ENCODE assay signal across 9 mouse cellular contexts in the genomic region with DNA sequence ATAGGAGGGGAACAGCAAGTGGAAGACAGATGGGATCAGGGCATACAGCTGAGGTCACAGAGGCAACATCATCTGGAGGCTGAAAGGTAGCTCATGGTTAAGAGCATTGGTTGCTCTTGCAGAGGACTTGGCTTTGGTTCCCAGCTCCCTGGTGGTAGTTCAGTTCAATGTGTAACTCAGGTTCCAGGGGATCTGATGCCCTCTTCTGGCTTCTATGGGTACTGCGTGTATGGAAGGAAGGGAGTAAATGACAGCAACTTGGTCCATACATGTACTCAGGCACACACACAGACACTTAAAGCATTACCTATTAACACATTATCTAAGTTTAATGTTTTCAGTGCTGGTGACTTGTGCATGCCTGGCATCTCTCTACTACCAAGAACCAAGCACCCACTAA. TPM values are rescaled to one million over a fixed set of nuclear protein-coding genes. Genes with fewer than 3 reads are reported as not detected.
DNase-seq lines count a peak whose midpoint lies in the region; ATAC-seq and TF ChIP-seq lines count a peak whose summit lies in the region.
"Had no signal": no experiment of that assay in that cellular context is flagged by ENCODE, and none has a peak within 500 bp of the region (broad histone marks: within the 10 kb centered on the region; RNA-seq: fewer than 3 reads in every experiment).

No protein-coding gene starts in this region.

- no peak for DNase-seq in hindbrain, embryonic 14.5 days (ENCODE audit: low spot score)
- DNase-seq in thymus, adult 2 months = peak; percentile 19
- DNase-seq in thymus, postnatal 0 days (ENCODE audit: low spot score) = no peak
- DNase-seq in stomach, postnatal 0 days (ENCODE audit: low spot score) = no peak
- DNase-seq in spleen, adult 18-20 months = no peak
- DNase-seq in adrenal gland, postnatal 4 days (ENCODE audit: low spot score in 2 of 2) = no peak

- no peak for ATAC-seq in hindbrain, embryonic 14.5 days (ENCODE audit: low FRiP score)
- ATAC-seq in hindbrain, embryonic 12.5 days (ENCODE audit: low FRiP score) = no peak
- ATAC-seq in forebrain, embryonic 16.5 days = 0 out of 2 replicates have a peak, but pooled peaks have one; percentile 2
- no peak for ATAC-seq in stomach, postnatal 0 days (ENCODE audit: low FRiP score, low TSS enrichment)

- H3K4me2 ChIP-seq in hindbrain, embryonic 14.5 days (replicated peaks) = no peak overlapping the region
- no peak overlapping the region for H3K4me2 ChIP-seq in hindbrain, embryonic 12.5 days (replicated peaks)
- H3K4me2 ChIP-seq in forebrain, embryonic 16.5 days (ENCODE audit: low read length) = no peak overlapping the region
- no peak overlapping the region for H3K4me2 ChIP-seq in stomach, postnatal 0 days (replicated peaks; ENCODE audit: low read depth)
- H3K4me2 ChIP-seq: liver, embryonic 15.5 days had no signal

- TF ChIP-seq CTCF in thymus, adult 2 months (IDR thresholded peaks at IDR 0.05; ENCODE audit: borderline replicate concordance, control insufficient read depth, extremely low read depth, insufficient read depth, low read length, poor library complexity) = no peak
- peak; percentile 47 for TF ChIP-seq CTCF in stomach, postnatal 0 days (IDR thresholded peaks at IDR 0.05; ENCODE audit: low read depth)

- H3K4me1 ChIP-seq in hindbrain, embryonic 14.5 days (replicated peaks; ENCODE audit: control insufficient read depth, insufficient read depth, low read length) = peaks cover 13% of the 10 kb centered on the region
- peaks cover 5% of the 10 kb centered on the region; the same call in 1 of the 2 replicates for H3K4me1 ChIP-seq in hindbrain, embryonic 12.5 days
- H3K4me1 ChIP-seq in thymus, adult 2 months (replicated peaks; ENCODE audit: control insufficient read depth, insufficient read depth, low read length) = no peaks in the 10 kb centered on the region
- H3K4me1 ChIP-seq in forebrain, embryonic 16.5 days (replicated peaks; ENCODE audit: control insufficient read depth, insufficient read depth, low read length) = peaks cover 8% of the 10 kb centered on the region; the same call in 1 of the 2 replicates
- H3K4me1 ChIP-seq in stomach, postnatal 0 days (replicated peaks; ENCODE audit: control insufficient read depth, insufficient read depth) = no peaks in the 10 kb centered on the region
- H3K4me1 ChIP-seq: liver, embryonic 15.5 days had no signal

- no peak overlapping the region for H3K9ac ChIP-seq in hindbrain, embryonic 14.5 days
- no peak overlapping the region for H3K9ac ChIP-seq in hindbrain, embryonic 12.5 days
- no peak overlapping the region for H3K9ac ChIP-seq in forebrain, embryonic 16.5 days (replicated peaks; ENCODE audit: low read depth, low read length)
- no peak overlapping the region for H3K9ac ChIP-seq in stomach, postnatal 0 days (ENCODE audit: low read length)
- H3K9ac ChIP-seq: liver, embryonic 15.5 days had no signal

- no peak for TF ChIP-seq POLR2A in thymus, adult 2 months (IDR thresholded peaks at IDR 0.05; ENCODE audit: control insufficient read depth, extremely low read depth, insufficient read depth, low read length, poor library complexity)

- peak overlapping the region; percentile 86; the same call in 1 of the 2 replicates for H3K27ac ChIP-seq in hindbrain, embryonic 14.5 days
- H3K27ac ChIP-seq in hindbrain, embryonic 12.5 days = no peak overlapping the region
- no peak overlapping the region for H3K27ac ChIP-seq in thymus, adult 2 months (ENCODE audit: control insufficient read depth, insufficient read depth, low read length)
- H3K27ac ChIP-seq in forebrain, embryonic 16.5 days (ENCODE audit: low read length) = peak overlapping the region; percentile 90
- H3K27ac ChIP-seq in stomach, postnatal 0 days (replicated peaks) = no peak overlapping the region
- H3K27ac ChIP-seq: liver, embryonic 15.5 days had no signal

- 94% methylated on average over 1 of the region's 1 CpGs for WGBS in hindbrain, embryonic 14.5 days
- 92% methylated on average over 1 of the region's 1 CpGs for WGBS in hindbrain, embryonic 12.5 days
- 100% methylated on average over 1 of the region's 1 CpGs for WGBS in thymus, adult 2 months
- WGBS in forebrain, embryonic 16.5 days = 100% methylated on average over 1 of the region's 1 CpGs
- 100% methylated on average over 1 of the region's 1 CpGs for WGBS in stomach, postnatal 0 days

- no peaks in the 10 kb centered on the region for H3K9me3 ChIP-seq in hindbrain, embryonic 14.5 days (ENCODE audit: control insufficient read depth, low read length)
- no peaks in the 10 kb centered on the region for H3K9me3 ChIP-seq in hindbrain, embryonic 12.5 days (replicated peaks)
- no peaks in the 10 kb centered on the region for H3K9me3 ChIP-seq in forebrain, embryonic 16.5 days (ENCODE audit: control insufficient read depth, low read length)
- no peaks in the 10 kb centered on the region for H3K9me3 ChIP-seq in stomach, postnatal 0 days (ENCODE audit: control insufficient read depth, low read length)

- TF ChIP-seq EP300 in stomach, postnatal 0 days (optimal IDR thresholded peaks at IDR 0.05) = no peak

- H3K27me3 ChIP-seq in hindbrain, embryonic 14.5 days (ENCODE audit: control insufficient read depth, insufficient read depth, low read length) = no peaks in the 10 kb centered on the region
- no peaks in the 10 kb centered on the region for H3K27me3 ChIP-seq in hindbrain, embryonic 12.5 days
- no peaks in the 10 kb centered on the region for H3K27me3 ChIP-seq in thymus, adult 2 months (ENCODE audit: control insufficient read depth, insufficient read depth, low read length)
- no peaks in the 10 kb centered on the region for H3K27me3 ChIP-seq in forebrain, embryonic 16.5 days (replicated peaks; ENCODE audit: control insufficient read depth, insufficient read depth, low read length)
- H3K27me3 ChIP-seq in stomach, postnatal 0 days (ENCODE audit: control insufficient read depth, insufficient read depth, low read length) = no peaks in the 10 kb centered on the region

- H3K36me3 ChIP-seq in hindbrain, embryonic 14.5 days (replicated peaks; ENCODE audit: control insufficient read depth, insufficient read depth) = no peaks in the 10 kb centered on the region
- H3K36me3 ChIP-seq in hindbrain, embryonic 12.5 days = no peaks in the 10 kb centered on the region
- no peaks in the 10 kb centered on the region for H3K36me3 ChIP-seq in thymus, adult 2 months (ENCODE audit: control insufficient read depth, insufficient read depth, low read length)
- H3K36me3 ChIP-seq in forebrain, embryonic 16.5 days (ENCODE audit: control insufficient read depth, insufficient read depth) = no peaks in the 10 kb centered on the region
- H3K36me3 ChIP-seq in stomach, postnatal 0 days (ENCODE audit: control insufficient read depth, insufficient read depth, low read length) = no peaks in the 10 kb centered on the region
- H3K36me3 ChIP-seq: liver, embryonic 15.5 days had no signal

- no peak overlapping the region for H3K4me3 ChIP-seq in hindbrain, embryonic 14.5 days (replicated peaks; ENCODE audit: low read length)
- no peak overlapping the region for H3K4me3 ChIP-seq in hindbrain, embryonic 12.5 days
- no peak overlapping the region for H3K4me3 ChIP-seq in thymus, adult 2 months (ENCODE audit: control insufficient read depth, insufficient read depth, low read length)
- H3K4me3 ChIP-seq in forebrain, embryonic 16.5 days (replicated peaks; ENCODE audit: low read length) = no peak overlapping the region
- H3K4me3 ChIP-seq in stomach, postnatal 0 days (ENCODE audit: low read depth, low read length) = no peak overlapping the region
- H3K4me3 ChIP-seq: liver, embryonic 15.5 days had no signal

RNA-seq across cellular contexts. Expression of a gene that starts 22.4 kb away (rescaled TPM):
- 146 and 149 TPM in 2 replicates for polyA plus RNA-seq in hindbrain, embryonic 14.5 days (2014; fragmentation: Nextera tagmentation; extraction: Ambion mirVana)
- 146 and 162 TPM in 2 replicates for polyA plus RNA-seq in hindbrain, embryonic 12.5 days (2016; fragmentation: Nextera tagmentation; extraction: Ambion mirVana)
- polyA plus RNA-seq in thymus, adult 2 months (2012; rRNA removed) = 39.3 and 40.3 TPM in 2 replicates
- 36.8 and 39.5 TPM in 2 replicates for polyA plus RNA-seq in thymus, postnatal 0 days (2015; fragmentation: Nextera tagmentation; extraction: Ambion mirVana)
- polyA plus RNA-seq in forebrain, embryonic 16.5 days (2015; fragmentation: Nextera tagmentation; extraction: Ambion mirVana) = 141 and 143 TPM in 2 replicates
- polyA plus RNA-seq in stomach, postnatal 0 days (2015; fragmentation: Nextera tagmentation; extraction: Ambion mirVana) = 62.1 and 65.2 TPM in 2 replicates
- 10 to 100 TPM; 68.2 to 70.2 TPM for total RNA-seq in adrenal gland, postnatal 4 days (2021)

Comparison
In these comparisons a context has a peak if more than half of its experiments do, and no peak if none do; other contexts are left out.
1. H3K27ac ChIP-seq: peak in hindbrain, embryonic 14.5 days (single experiment) and forebrain, embryonic 16.5 days (single experiment); none in hindbrain, embryonic 12.5 days (single experiment), thymus, adult 2 months (single experiment) and stomach, postnatal 0 days (single experiment).